Mouse (Mus musculus) gonadal fat pad, adult 2 months (tissue): ENCODE measurements around the gene Itgb1. TPM values are rescaled to one million over a fixed set of nuclear protein-coding genes. Genes with fewer than 3 reads are reported as not detected.

Experiments used
- DNase-seq: peaks from one replicate; pipeline ENCODE4 v3.0.0-alpha.2; 2012; ENCODE audit warnings: low read depth
- polyA plus RNA-seq: library from polyadenylated mRNA; depleted of rRNA; stranded (reverse); fragments of >200 nt; gene quantifications from 2 replicates; pipeline ENCODE4 v1.2.3, GENCODE M21; 2012; rRNA removed

Gene Itgb1
- polyA plus RNA-seq, 1 experiment = 83.3 TPM

DNA sequence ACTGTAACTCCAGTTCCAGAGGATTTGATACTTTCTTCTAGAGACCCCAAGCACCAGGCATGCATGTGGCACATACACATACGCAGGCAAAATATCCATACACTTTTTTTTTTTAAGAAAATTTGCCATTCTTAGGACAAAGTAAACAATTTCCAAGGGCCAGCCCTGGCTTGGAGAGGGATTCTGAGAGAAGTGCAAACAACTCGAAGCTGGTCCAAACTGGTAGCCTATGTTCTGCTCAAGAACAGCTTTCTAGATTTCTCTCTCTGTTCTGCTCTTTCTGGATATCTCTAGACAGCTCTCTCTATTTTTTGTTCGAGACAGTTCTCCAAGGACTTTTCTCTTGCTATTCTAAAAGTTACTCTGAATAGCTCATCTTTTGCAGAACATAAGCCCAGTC, 3.5 kb upstream of the Itgb1 start:
- no peak for DNase-seq

GRCm38 (mm10) chr8:128684609-128685506, 596 bp upstream of the Itgb1 start:
- DNase-seq = no peak

DNA sequence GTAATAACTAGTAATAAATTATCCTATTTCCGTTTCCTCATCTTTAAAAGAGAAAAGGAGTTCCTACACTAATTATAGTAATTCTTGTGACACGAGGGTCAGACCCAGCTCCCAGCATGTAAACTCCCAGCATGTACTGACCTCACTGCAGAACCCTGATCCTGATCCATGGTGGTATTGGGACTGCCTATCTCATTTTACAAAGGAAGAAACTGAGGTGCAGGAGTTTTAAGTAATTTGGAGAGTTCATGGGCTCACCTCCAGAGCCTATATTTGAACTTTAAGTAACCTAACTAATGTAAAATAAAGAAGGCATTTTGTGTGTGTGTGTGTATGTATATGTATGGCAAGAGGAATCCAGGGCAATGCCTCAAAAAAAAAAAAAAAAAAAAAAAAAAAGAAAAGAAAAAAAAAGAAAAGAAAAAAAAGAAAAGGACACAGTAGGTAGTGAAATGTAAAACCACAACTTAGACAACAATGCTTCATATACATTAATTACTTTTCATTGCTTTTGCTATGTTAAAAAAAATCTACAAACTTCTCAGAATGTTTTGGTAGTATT, 1.1 kb downstream of the Itgb1 start:
- DNase-seq = no peak

DNA sequence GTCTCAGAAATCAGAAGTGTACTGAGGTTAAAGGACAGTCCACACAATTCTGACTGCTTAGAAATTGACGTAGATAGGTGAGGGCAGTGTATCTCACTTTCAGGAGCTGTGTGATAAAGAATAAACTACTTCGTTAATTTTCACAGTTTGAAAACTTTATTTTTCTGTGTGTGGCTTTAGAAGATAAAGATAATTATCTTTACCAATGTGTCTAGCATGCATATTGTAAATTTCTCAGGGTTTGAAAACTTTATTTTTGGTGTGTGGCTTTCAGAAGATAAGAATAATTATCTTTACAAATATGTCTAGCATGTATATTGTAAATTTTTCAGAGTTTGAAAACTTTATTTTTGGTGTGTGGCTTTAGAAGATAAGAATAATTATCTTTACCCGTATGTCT, 3.2 kb downstream of the Itgb1 start:
- DNase-seq = no peak

GRCm38 (mm10) chr8:128690056-128690455, 4.6 kb downstream of the Itgb1 start:
- DNase-seq = no peak

- DNase-seq = no peak
These were observed 11.4 kb downstream of the Itgb1 start for GRCm38 (mm10) chr8:128696701-128697397.

DNA sequence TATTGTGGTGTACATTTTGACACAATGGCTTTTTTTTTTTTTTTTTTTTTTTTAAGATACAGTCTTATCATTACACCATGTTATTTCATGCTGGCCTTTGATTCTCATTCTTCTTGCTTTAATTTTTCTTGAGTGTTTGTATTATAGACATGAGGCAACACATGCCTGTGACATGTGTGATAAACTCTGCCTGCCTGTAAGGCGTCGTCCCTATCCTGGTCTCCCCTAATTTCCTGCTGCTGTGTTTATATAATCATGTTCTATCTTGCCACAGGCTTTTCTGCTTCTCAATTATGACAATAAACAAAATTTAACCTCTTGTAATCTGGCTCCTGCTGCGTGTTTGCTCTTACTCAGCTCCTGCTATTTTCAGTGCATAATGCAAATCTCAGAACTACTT, 12.5 kb downstream of the Itgb1 start:
- no peak for DNase-seq

DNA sequence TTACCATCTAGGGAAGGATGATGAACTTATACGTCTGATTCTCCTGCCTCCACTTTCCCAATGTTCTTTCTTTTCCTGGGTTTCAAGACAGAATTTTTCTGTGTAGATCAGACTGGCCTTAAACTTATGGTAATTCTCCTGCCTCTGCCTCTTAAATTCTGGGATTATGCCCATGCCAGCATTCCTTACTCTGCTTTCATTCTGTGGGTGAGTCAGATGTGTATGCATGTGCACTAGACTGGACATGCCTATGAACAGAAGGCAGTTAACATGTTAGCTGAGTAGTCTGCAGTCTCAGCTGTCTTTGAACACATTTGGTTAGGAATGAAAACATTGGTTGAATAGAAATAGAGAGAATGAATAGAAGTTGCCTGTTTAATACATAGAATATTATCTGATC, 18.9 kb downstream of the Itgb1 start:
- DNase-seq = no peak

DNA sequence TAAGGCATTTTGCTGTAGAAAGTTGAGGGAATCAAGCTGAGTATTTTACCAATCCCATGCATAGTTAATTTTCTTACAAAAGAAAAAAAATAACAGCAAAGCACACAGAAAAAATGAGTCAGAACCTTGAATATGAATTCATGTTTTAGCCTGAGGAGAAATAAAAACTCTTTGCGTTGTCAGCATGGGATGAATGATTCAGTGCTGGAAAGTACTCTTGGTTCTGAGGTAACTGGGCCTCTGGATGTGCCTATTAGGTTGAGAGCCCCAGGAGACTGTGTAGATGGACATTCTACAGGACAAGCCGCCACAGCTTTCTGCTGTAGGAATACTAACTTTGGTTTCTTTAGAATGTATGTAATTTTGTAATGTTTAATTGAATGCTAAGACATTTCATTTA, 19.4 kb downstream of the Itgb1 start:
- DNase-seq = no peak

GRCm38 (mm10) chr8:128709261-128709660, 23.8 kb downstream of the Itgb1 start:
- DNase-seq = no peak

DNA sequence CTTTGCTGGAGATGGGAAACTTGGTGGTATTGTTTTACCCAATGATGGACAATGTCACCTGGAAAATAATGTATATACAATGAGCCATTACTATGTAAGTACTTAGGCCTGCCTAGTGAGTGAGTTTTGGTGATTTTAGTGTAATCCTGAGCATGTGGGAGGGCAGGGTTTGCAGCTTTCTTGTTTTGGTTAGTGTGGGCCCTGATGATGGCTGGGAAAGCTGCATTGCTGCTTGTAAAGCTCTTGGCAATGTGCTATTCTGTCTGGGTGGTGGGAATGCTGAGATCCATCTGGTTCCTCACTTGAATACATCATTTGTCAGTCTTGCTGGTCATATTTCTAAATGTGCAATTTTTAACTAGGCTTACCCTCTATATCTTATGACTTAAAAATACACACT, 30.7 kb downstream of the Itgb1 start:
- DNase-seq = no peak

DNA sequence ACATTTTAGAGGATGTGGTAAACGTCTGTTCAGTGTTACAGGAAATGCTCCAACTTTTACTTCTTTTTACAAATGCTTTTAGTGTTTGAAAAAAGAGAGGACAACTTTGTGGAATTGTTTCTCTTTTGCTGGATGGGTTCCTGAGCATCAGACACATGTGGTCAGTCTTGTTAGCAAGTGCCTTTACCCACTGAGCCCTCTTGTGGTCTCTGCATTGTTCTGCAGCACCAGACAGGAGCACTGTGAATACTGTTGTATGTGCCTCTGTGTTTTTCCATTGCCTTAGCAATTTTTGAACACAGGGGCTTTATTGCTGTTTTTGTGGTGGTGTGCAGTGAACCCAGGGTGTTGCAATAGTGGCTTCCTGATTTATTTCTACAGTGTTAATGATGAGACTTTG, 39.4 kb downstream of the Itgb1 start:
- no peak for DNase-seq

GRCm38 (mm10) chr8:128727213-128727612, 41.8 kb downstream of the Itgb1 start:
- no peak for DNase-seq

GRCm38 (mm10) chr8:128732254-128732653, 46.8 kb downstream of the Itgb1 start:
- DNase-seq = no peak

DNA sequence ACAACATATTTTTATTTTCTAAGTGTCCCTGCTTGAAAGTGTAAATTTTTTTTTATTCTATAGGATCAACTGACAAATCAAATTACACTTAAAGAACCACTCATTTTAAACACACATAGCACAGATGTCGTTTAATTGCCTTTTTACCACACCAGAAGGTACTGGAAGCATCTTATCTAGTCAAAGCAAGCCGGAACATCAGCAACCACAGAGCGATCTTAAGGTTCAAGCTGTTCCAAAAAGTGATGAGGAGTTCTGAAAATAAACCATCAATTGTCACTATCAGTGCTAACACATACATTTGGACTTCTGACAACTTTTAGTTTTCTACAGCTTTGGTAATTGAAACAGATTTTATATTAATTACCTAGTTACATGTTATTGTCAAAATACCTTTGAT, 48.7 kb downstream of the Itgb1 start:
- no peak for DNase-seq

GRCm38 (mm10) chr8:128735692-128736091, 50.2 kb downstream of the Itgb1 start:
- no peak for DNase-seq

Other genes starting within 250 kb of the Itgb1 start
- not detected in 2 replicates for gene Gm3952, start 113.0 kb downstream of the Itgb1 start, polyA plus RNA-seq